Mouse (Mus musculus): Measurements from ENCODE around the gene Tmod4. TPM values are rescaled to one million over a fixed set of nuclear protein-coding genes. Genes with fewer than 3 reads are reported as not detected.
"Not testable (repeated sequence)": the region's sequence is repeated elsewhere in the genome, so short reads cannot be mapped to it uniquely, and the experiment has no call there.

The Tmod4 gene
- polyA plus RNA-seq (2012; rRNA removed), result 0.19 and 3.1 TPM in 2 replicates

DNA sequence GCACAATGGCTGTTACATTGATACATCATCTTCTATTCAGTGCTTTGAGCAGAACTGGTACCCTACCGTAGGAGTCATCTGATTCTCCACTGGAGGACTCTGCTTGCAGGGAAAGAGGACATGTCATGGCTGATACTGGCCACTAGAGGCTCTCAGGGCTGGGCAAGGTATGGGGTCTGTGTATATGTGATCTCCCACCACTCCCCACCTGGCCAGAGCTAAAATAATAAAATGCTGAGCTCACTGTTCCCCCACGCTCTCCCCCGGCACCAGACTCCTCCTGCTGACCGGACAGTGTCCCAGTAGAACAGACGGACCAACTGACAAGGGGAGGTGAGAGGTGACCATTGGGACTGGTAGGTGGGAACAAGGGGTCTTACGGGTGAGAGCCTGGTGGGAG lies at the start of gene Tmod4:
Gene Tmod4 (plus strand): TSS at position 231 of the 400 bp plus-strand sequence.
- DNase-seq, result no peak
- no peaks in the 10 kb centered on the region for H3K4me1 ChIP-seq (ENCODE audit: control insufficient read depth, insufficient read depth, low read length)
- H3K4me3 ChIP-seq (ENCODE audit: insufficient read depth, low read depth, low read length), result no peak within 1 kb of the TSS
- no peak within 1 kb of the TSS for H3K27ac ChIP-seq (ENCODE audit: insufficient read depth, low read depth, low read length)
- 46% methylated on average over 6 of the region's 6 CpGs for WGBS
- peaks cover 3% of the 10 kb centered on the region for H3K36me3 ChIP-seq (ENCODE audit: control insufficient read depth, insufficient read depth, low read length)
- no peaks in the 10 kb centered on the region for H3K27me3 ChIP-seq (replicated peaks; ENCODE audit: control insufficient read depth, insufficient read depth, low read length)
- TF ChIP-seq POLR2A (IDR thresholded peaks at IDR 0.05; ENCODE audit: low read depth, low read length), result no peak
- peak; percentile 59 for TF ChIP-seq CTCF (conservative IDR thresholded peaks at IDR 0.05; ENCODE audit: insufficient read depth, insufficient read length, low read depth, low read length)

DNA sequence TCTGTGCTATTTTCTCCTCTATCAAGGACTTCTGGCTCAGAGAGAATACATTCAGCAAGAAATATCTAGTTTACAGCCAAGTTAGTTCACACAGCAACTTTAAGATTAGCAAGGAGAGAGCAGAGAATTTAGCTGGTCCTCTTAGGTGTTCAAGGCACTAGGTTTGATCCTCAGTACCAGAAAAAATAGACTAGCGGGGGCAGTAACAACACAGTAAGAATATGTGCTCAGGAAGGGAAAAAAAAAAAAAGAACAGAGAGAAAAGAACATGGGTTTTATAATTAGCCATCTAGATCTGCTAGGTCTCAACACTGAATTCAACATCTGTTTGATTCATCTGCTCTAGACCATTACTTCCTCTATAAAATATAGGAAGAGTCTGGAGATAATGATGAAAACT lies 36.2 kb upstream of the Tmod4 start:
- no peak overlapping the region for H3K27ac ChIP-seq (ENCODE audit: insufficient read depth, low read depth, low read length)
- TF ChIP-seq POLR2A (IDR thresholded peaks at IDR 0.05; ENCODE audit: low read depth, low read length) (no peak), CTCF (conservative IDR thresholded peaks at IDR 0.05; ENCODE audit: insufficient read depth, insufficient read length, low read depth, low read length) (no peak)
- WGBS, result 97% methylated on average over 1 of the region's 1 CpGs

GRCm38 (mm10) chr3:95100854-95101253 lies 23.4 kb upstream of the Tmod4 start:
- DNase-seq, result no peak
- WGBS, result 10% methylated on average over 2 of the region's 2 CpGs
- H3K27me3 ChIP-seq (replicated peaks; ENCODE audit: control insufficient read depth, insufficient read depth, low read length), result no peaks in the 10 kb centered on the region
- no peak overlapping the region for H3K4me3 ChIP-seq (ENCODE audit: insufficient read depth, low read depth, low read length)
- peaks cover 5% of the 10 kb centered on the region; the same call in 1 of the 2 replicates for H3K4me1 ChIP-seq (ENCODE audit: control insufficient read depth, insufficient read depth, low read length)
- no peaks in the 10 kb centered on the region; the same call in 1 of the 2 replicates for H3K36me3 ChIP-seq (ENCODE audit: control insufficient read depth, insufficient read depth, low read length)
- no peak overlapping the region for H3K27ac ChIP-seq (ENCODE audit: insufficient read depth, low read depth, low read length)
- TF ChIP-seq POLR2A (IDR thresholded peaks at IDR 0.05; ENCODE audit: low read depth, low read length), result no peak
- TF ChIP-seq CTCF (conservative IDR thresholded peaks at IDR 0.05; ENCODE audit: insufficient read depth, insufficient read length, low read depth, low read length), result no peak

More for the DNA sequence above, 36.2 kb upstream of the Tmod4 start:
- Histone ChIP-seq H3K36me3 (ENCODE audit: control insufficient read depth, insufficient read depth, low read length) (no peaks in the 10 kb centered on the region), H3K27me3 (replicated peaks; ENCODE audit: control insufficient read depth, insufficient read depth, low read length) (no peaks in the 10 kb centered on the region), H3K4me3 (ENCODE audit: insufficient read depth, low read depth, low read length) (no peak overlapping the region), H3K4me1 (ENCODE audit: control insufficient read depth, insufficient read depth, low read length) (no peaks in the 10 kb centered on the region; the same call in 1 of the 2 replicates)
- DNase-seq, result no peak

- no peak for DNase-seq
- Histone ChIP-seq H3K27me3 (replicated peaks; ENCODE audit: control insufficient read depth, insufficient read depth, low read length) (no peaks in the 10 kb centered on the region), H3K4me3 (ENCODE audit: insufficient read depth, low read depth, low read length) (peak overlapping the region; percentile 92; the same call in 1 of the 2 replicates), H3K36me3 (ENCODE audit: control insufficient read depth, insufficient read depth, low read length) (no peaks in the 10 kb centered on the region; the same call in 1 of the 2 replicates), H3K4me1 (ENCODE audit: control insufficient read depth, insufficient read depth, low read length) (peaks cover 5% of the 10 kb centered on the region; the same call in 1 of the 2 replicates), H3K27ac (ENCODE audit: insufficient read depth, low read depth, low read length) (no peak overlapping the region)
- 21% methylated on average over 4 of the region's 4 CpGs for WGBS
- no peak for TF ChIP-seq POLR2A (IDR thresholded peaks at IDR 0.05; ENCODE audit: low read depth, low read length)
- TF ChIP-seq CTCF (conservative IDR thresholded peaks at IDR 0.05; ENCODE audit: insufficient read depth, insufficient read length, low read depth, low read length), result no peak
Measured at GRCm38 (mm10) chr3:95105121-95105520, 19.2 kb upstream of the Tmod4 start.

- H3K4me3 ChIP-seq (ENCODE audit: insufficient read depth, low read depth, low read length), result peak overlapping the region; percentile 92
- no peak for DNase-seq
- H3K36me3 ChIP-seq (ENCODE audit: control insufficient read depth, insufficient read depth, low read length), result no peaks in the 10 kb centered on the region; the same call in 1 of the 2 replicates
- no peak for TF ChIP-seq POLR2A (IDR thresholded peaks at IDR 0.05; ENCODE audit: low read depth, low read length)
- no peak for TF ChIP-seq CTCF (conservative IDR thresholded peaks at IDR 0.05; ENCODE audit: insufficient read depth, insufficient read length, low read depth, low read length)
- H3K27ac ChIP-seq (ENCODE audit: insufficient read depth, low read depth, low read length), result peak overlapping the region; percentile 45; the same call in 1 of the 2 replicates
- no peaks in the 10 kb centered on the region for H3K27me3 ChIP-seq (replicated peaks; ENCODE audit: control insufficient read depth, insufficient read depth, low read length)
- H3K4me1 ChIP-seq (ENCODE audit: control insufficient read depth, insufficient read depth, low read length), result peaks cover 5% of the 10 kb centered on the region; the same call in 1 of the 2 replicates
- WGBS, result under 1% methylated on average over 16 of the region's 16 CpGs
Measured at GRCm38 (mm10) chr3:95105586-95106337, 18.5 kb upstream of the Tmod4 start.

DNA sequence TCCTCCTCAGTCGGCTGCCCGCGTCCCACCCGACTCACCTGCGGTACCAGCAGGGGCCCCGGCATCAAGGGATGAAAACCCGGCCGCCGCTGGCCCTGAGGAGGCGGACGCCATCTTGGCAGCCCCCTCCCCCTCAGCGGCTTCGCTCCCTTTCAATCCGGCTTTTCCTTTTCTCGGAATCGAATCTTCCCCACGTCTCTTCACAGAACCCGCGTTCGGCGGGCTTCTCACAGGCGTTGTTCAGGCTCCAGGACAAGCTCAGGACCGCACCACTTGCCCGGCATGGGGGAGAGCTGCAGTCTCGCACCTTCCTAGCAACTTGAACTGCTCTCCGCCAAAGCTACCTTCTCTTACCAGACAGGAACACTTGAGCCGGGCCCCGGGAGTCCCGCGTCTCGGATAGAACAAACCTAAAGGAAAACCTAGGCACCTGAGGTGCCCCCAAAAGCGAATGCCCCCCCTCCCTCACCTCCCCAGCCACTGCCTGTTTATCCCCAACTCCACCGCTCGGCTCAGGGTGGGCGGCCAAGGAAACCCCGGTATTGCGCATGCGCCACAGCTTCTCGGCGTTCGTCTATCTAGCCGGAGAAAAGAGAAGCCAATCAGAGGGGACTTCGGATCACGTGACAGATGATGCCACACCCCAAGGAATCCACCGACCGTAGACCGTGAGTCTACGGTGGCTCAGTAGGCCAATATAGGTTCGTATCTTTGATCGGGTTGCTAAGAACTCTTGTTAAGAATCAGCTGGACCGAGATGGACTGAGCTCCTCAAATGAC lies 17.7 kb upstream of the Tmod4 start, which contains the start of gene Pip5k1a:
Gene Pip5k1a (minus strand): TSS at position 593 of the 780 bp plus-strand sequence.
- Histone ChIP-seq H3K4me3 (ENCODE audit: insufficient read depth, low read depth, low read length) (peak within 1 kb of the TSS; percentile 92), H3K27me3 (replicated peaks; ENCODE audit: control insufficient read depth, insufficient read depth, low read length) (no peaks in the 10 kb centered on the region), H3K27ac (ENCODE audit: insufficient read depth, low read depth, low read length) (peak within 1 kb of the TSS; percentile 45), H3K36me3 (ENCODE audit: control insufficient read depth, insufficient read depth, low read length) (no peaks in the 10 kb centered on the region), H3K4me1 (ENCODE audit: control insufficient read depth, insufficient read depth, low read length) (peaks cover 5% of the 10 kb centered on the region; the same call in 1 of the 2 replicates)
- TF ChIP-seq CTCF (conservative IDR thresholded peaks at IDR 0.05; ENCODE audit: insufficient read depth, insufficient read length, low read depth, low read length), result no peak
- no peak for TF ChIP-seq POLR2A (IDR thresholded peaks at IDR 0.05; ENCODE audit: low read depth, low read length)
- WGBS, result under 1% methylated on average over 51 of the region's 51 CpGs
- DNase-seq, result peak; percentile 98

GRCm38 (mm10) chr3:95107308-95107707 lies 17.0 kb upstream of the Tmod4 start:
- H3K27me3 ChIP-seq (replicated peaks; ENCODE audit: control insufficient read depth, insufficient read depth, low read length); H3K4me1 ChIP-seq (ENCODE audit: control insufficient read depth, insufficient read depth, low read length); DNase-seq; H3K36me3 ChIP-seq (ENCODE audit: control insufficient read depth, insufficient read depth, low read length); H3K4me3 ChIP-seq (ENCODE audit: insufficient read depth, low read depth, low read length); H3K27ac ChIP-seq (ENCODE audit: insufficient read depth, low read depth, low read length): not testable (repeated sequence)
